Mouse (Mus musculus): ENCODE data around the gene Zfp184. TPM values are rescaled to one million over a fixed set of nuclear protein-coding genes. Genes with fewer than 3 reads are reported as not detected.

Gene Zfp184
- polyA plus RNA-seq, 1 experiment from 2014 or later = 19.4 TPM

GRCm38 (mm10) chr13:21971641-21972040 is 26.7 kb downstream of the Zfp184 start:
- Histone ChIP-seq H3K4me3 (no peak overlapping the region), H3K9ac (no peak overlapping the region), H3K4me2 (replicated peaks) (no peak overlapping the region), H3K9me3 (no peaks in the 10 kb centered on the region), H3K36me3 (no peaks in the 10 kb centered on the region), H3K27me3 (replicated peaks) (no peaks in the 10 kb centered on the region), H3K27ac (no peak overlapping the region), H3K4me1 (no peaks in the 10 kb centered on the region)
- WGBS = 44% methylated on average over 3 of the region's 3 CpGs
- ATAC-seq (ENCODE audit: low FRiP score, low read depth) = no peak

GRCm38 (mm10) chr13:21974221-21974725 is 29.4 kb downstream of the Zfp184 start:
- Histone ChIP-seq H3K4me3 (peak overlapping the region; percentile 52), H3K27ac (peak overlapping the region; percentile 65), H3K36me3 (no peaks in the 10 kb centered on the region), H3K4me2 (replicated peaks) (peak overlapping the region; percentile 48), H3K9ac (peak overlapping the region; percentile 76), H3K9me3 (no peaks in the 10 kb centered on the region), H3K4me1 (no peaks in the 10 kb centered on the region), H3K27me3 (replicated peaks) (peaks cover 9% of the 10 kb centered on the region)
- WGBS = under 1% methylated on average over 23 of the region's 23 CpGs
- ATAC-seq (ENCODE audit: low FRiP score, low read depth) = peak; percentile 91

DNA sequence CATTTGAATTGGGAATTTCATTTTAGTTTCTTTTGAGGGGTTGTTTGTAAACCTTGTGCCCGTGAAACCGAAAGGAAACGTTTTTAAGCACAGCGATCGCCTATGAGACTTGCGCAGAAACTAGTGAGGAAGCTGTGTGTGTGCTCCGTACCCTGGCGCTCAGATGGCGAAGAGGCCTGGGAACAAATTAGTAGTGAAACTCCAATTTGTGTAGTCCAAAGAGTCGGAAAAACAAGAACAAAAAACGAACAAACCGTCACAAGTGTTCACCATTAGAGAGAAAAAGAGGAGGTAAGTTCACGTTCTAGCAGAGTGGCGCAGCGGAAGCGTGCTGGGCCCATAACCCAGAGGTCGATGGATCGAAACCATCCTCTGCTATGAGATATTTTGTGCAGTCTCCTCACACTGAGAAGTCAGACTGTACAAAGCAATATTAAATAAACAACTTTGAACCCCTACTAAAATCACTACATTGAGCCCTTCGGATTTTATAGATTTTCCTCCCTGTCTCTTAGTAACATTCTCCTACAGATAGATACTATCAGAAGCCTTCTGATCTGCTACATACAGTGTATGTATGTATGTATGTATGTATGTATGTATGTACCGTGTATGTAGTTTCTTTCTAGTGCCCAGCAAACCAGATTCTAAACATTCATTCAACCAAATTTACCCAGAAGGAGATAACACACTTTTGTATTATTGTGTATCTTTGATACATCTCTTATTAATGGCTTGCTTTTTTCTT is 30.0 kb downstream of the Zfp184 start:
- no peaks in the 10 kb centered on the region for H3K9me3 ChIP-seq
- no peaks in the 10 kb centered on the region for H3K36me3 ChIP-seq
- no peaks in the 10 kb centered on the region for H3K4me1 ChIP-seq
- peak overlapping the region; percentile 76 for H3K9ac ChIP-seq
- WGBS = 5% methylated on average over 20 of the region's 20 CpGs
- peak overlapping the region; percentile 52 for H3K4me3 ChIP-seq
- peak overlapping the region; percentile 65 for H3K27ac ChIP-seq
- peak; percentile 93 for ATAC-seq (ENCODE audit: low FRiP score, low read depth)
- peaks cover 10% of the 10 kb centered on the region for H3K27me3 ChIP-seq (replicated peaks)
- peak overlapping the region; percentile 48 for H3K4me2 ChIP-seq (replicated peaks)

DNA sequence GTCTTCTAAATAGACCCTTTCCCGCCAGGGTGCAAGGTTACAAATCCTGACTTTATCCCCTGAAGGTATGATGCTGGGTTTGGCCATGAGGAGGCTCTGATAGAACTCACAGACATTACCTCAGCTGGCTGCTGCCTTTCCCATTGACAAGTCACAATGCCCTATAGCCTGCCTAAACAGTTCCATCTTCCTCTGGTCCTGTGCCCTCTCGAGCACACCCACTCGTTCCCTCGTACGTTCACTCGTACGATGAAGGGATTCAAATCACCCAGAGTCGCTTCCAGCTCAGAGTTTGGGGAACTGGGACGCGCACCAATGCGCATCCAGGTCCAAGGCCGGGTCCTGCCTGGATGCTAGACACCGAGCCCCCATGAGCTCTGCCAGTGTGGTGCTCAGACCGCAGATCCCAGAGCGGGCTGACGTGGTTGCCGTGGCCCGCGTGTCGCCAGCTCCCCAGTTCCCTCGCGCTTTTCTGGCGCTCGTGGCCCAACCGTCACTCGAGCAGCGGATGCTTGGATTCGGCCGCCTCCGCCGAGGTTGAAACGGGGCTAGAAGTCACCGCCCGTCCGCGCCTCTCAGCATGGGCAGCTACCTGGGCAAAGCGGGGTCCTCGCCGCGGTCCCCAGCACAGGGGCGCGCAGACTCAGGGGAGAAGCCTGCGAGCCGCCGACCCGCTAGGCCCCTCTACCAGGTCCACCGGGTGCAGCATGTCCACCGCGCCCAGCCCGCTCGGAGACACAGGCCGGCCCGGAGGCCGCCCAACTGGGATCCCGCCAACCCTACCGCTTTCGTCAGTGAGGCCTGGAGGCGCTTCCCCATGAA is 36.3 kb downstream of the Zfp184 start, which contains the start of gene Pom121l2:
Gene Pom121l2 (plus strand): TSS at position 214 of the 822 bp plus-strand sequence.
- under 1% methylated on average over 58 of the region's 58 CpGs for WGBS
- Histone ChIP-seq H3K9me3 (no peaks in the 10 kb centered on the region), H3K4me1 (peaks cover 11% of the 10 kb centered on the region), H3K4me2 (replicated peaks) (peak within 1 kb of the TSS; percentile 93), H3K27me3 (replicated peaks) (peaks cover 65% of the 10 kb centered on the region), H3K36me3 (no peaks in the 10 kb centered on the region), H3K27ac (no peak within 1 kb of the TSS), H3K9ac (peak within 1 kb of the TSS; percentile 61), H3K4me3 (peak within 1 kb of the TSS; percentile 49)
- peak; percentile 73 for ATAC-seq (ENCODE audit: low FRiP score, low read depth)

DNA sequence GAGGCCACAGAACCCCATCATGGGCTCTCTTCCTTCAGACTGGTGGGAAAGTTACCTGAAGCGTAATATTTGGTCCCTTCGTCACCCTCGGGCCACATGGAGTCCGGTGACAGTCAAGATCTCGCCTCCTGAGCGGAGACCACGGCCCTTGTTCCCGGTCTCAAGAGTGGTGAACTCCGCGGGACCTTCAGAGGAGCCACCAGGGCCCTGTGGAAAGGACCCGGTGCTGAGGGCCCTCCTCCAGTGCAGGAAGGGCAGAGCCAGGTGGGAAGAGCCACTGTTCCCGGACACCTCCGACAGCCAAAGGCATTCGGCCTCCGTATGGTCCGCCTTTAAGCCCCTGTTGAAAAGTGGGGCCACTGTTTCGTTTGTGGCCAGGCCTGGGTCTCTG is 36.9 kb downstream of the Zfp184 start:
- H3K27me3 ChIP-seq (replicated peaks) = peaks cover 65% of the 10 kb centered on the region
- WGBS = 4% methylated on average over 17 of the region's 17 CpGs
- 0 out of 2 replicates have a peak, but pooled peaks have one; percentile 21 for ATAC-seq (ENCODE audit: low FRiP score, low read depth)

GRCm38 (mm10) chr13:21984486-21984885 is 39.6 kb downstream of the Zfp184 start:
- peaks cover 11% of the 10 kb centered on the region for H3K4me1 ChIP-seq
- H3K27ac ChIP-seq = no peak overlapping the region
- no peaks in the 10 kb centered on the region for H3K9me3 ChIP-seq
- H3K27me3 ChIP-seq (replicated peaks) = peaks cover 56% of the 10 kb centered on the region
- WGBS = 92% methylated on average over 2 of the region's 2 CpGs
- no peaks in the 10 kb centered on the region for H3K36me3 ChIP-seq
- no peak overlapping the region for H3K9ac ChIP-seq
- H3K4me2 ChIP-seq (replicated peaks) = no peak overlapping the region
- H3K4me3 ChIP-seq = no peak overlapping the region
- ATAC-seq (ENCODE audit: low FRiP score, low read depth) = no peak

More for the DNA sequence above, 36.9 kb downstream of the Zfp184 start:
- Histone ChIP-seq H3K27ac (no peak overlapping the region), H3K4me2 (replicated peaks) (peak overlapping the region; percentile 93), H3K4me3 (peak overlapping the region; percentile 49), H3K9ac (peak overlapping the region; percentile 61), H3K36me3 (no peaks in the 10 kb centered on the region), H3K4me1 (peaks cover 11% of the 10 kb centered on the region), H3K9me3 (no peaks in the 10 kb centered on the region)

DNA sequence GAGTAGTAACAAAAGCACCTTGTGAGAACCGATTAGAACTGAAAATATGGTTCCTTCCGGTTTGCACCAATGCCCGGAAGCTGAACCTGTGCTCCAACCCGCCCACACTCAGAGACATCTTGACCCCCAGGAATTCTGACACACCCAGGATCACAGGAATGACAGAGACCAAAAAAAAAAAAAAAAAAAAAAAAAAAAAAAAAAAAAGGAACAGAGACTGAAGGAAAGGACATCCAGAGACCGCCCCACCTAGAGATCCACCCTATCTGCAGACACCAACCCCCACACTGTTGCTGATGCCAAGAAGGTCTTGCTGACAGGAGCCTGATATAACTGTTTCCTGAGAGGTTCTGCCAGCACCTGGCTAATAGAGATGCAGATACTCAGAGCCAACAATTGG is 47.7 kb downstream of the Zfp184 start:
- Histone ChIP-seq H3K4me3 (no peak overlapping the region), H3K4me2 (replicated peaks) (no peak overlapping the region), H3K9ac (no peak overlapping the region), H3K9me3 (no peaks in the 10 kb centered on the region), H3K36me3 (no peaks in the 10 kb centered on the region), H3K27me3 (replicated peaks) (peaks cover 37% of the 10 kb centered on the region), H3K27ac (no peak overlapping the region), H3K4me1 (peaks cover 4% of the 10 kb centered on the region; the same call in 1 of the 2 replicates)
- no peak for ATAC-seq (ENCODE audit: low FRiP score, low read depth)
- WGBS = 92% methylated on average over 5 of the region's 5 CpGs

GRCm38 (mm10) chr13:21993957-21994738 is 49.3 kb downstream of the Zfp184 start:
- no peak overlapping the region for H3K4me3 ChIP-seq
- peaks cover 53% of the 10 kb centered on the region for H3K27me3 ChIP-seq (replicated peaks)
- WGBS = under 1% methylated on average over 22 of the region's 22 CpGs
- no peaks in the 10 kb centered on the region for H3K9me3 ChIP-seq
- no peak overlapping the region for H3K27ac ChIP-seq
- H3K36me3 ChIP-seq = no peaks in the 10 kb centered on the region
- peaks cover 4% of the 10 kb centered on the region; the same call in 1 of the 2 replicates for H3K4me1 ChIP-seq
- H3K4me2 ChIP-seq (replicated peaks) = no peak overlapping the region
- no peak for ATAC-seq (ENCODE audit: low FRiP score, low read depth)
- no peak overlapping the region for H3K9ac ChIP-seq

- ATAC-seq (ENCODE audit: low FRiP score, low read depth) = no peak
- Histone ChIP-seq H3K4me2 (replicated peaks) (peak overlapping the region; percentile 57), H3K4me1 (peaks cover 4% of the 10 kb centered on the region; the same call in 1 of the 2 replicates), H3K9me3 (no peaks in the 10 kb centered on the region), H3K27me3 (replicated peaks) (peaks cover 61% of the 10 kb centered on the region), H3K27ac (no peak overlapping the region), H3K9ac (no peak overlapping the region), H3K36me3 (no peaks in the 10 kb centered on the region), H3K4me3 (peak overlapping the region; percentile 28; the same call in 1 of the 2 replicates)
- WGBS = 4% methylated on average over 8 of the region's 8 CpGs
Observed at GRCm38 (mm10) chr13:21994896-21995295, 50.0 kb downstream of the Zfp184 start.

- H3K4me2 ChIP-seq (replicated peaks) = peak overlapping the region; percentile 57
- H3K9ac ChIP-seq = no peak overlapping the region
- no peak for ATAC-seq (ENCODE audit: low FRiP score, low read depth)
- peaks cover 4% of the 10 kb centered on the region; the same call in 1 of the 2 replicates for H3K4me1 ChIP-seq
- no peaks in the 10 kb centered on the region for H3K9me3 ChIP-seq
- H3K36me3 ChIP-seq = no peaks in the 10 kb centered on the region
- H3K27ac ChIP-seq = no peak overlapping the region
- peak overlapping the region; percentile 28 for H3K4me3 ChIP-seq
- peaks cover 65% of the 10 kb centered on the region for H3K27me3 ChIP-seq (replicated peaks)
- under 1% methylated on average over 21 of the region's 21 CpGs for WGBS
Observed at GRCm38 (mm10) chr13:21995331-21995914, 50.5 kb downstream of the Zfp184 start.

GRCm38 (mm10) chr13:21996101-21996839 is 51.4 kb downstream of the Zfp184 start:
- Histone ChIP-seq H3K4me3 (peak overlapping the region; percentile 28), H3K9me3 (no peaks in the 10 kb centered on the region), H3K4me1 (peaks cover 4% of the 10 kb centered on the region; the same call in 1 of the 2 replicates), H3K27ac (no peak overlapping the region), H3K4me2 (replicated peaks) (peak overlapping the region; percentile 57), H3K27me3 (replicated peaks) (peaks cover 73% of the 10 kb centered on the region), H3K9ac (no peak overlapping the region), H3K36me3 (no peaks in the 10 kb centered on the region)
- WGBS = 2% methylated on average over 12 of the region's 12 CpGs
- no peak for ATAC-seq (ENCODE audit: low FRiP score, low read depth)

Data from neural tube, embryonic 12.5 days (tissue).